Mouse (Mus musculus) thymus, postnatal 14 days (tissue): Measurements from ENCODE around the gene Noto.

ENCODE experiments used
- DNase-seq: peaks from one replicate; pipeline ENCODE4 v3.0.0; 2021

Gene Noto

GRCm38 (mm10) chr6:85478416-85478815 is 54.7 kb downstream of the Noto start:
- DNase-seq, result no peak
